Mouse (Mus musculus) testis, postnatal 10 days (tissue): ENCODE measurements at regions not wholly inside any gene's neighbourhood (a gene's known extent, or its start where the extent isn't known, plus 50 kb on each side); places are given as distances from the start of the nearest gene placed in this dataset.

Experiments used
- DNase-seq: peaks from one replicate; pipeline ENCODE4 v3.0.0; 2021; ENCODE audit warnings: low spot score

GRCm38 (mm10) chr9:69705942-69706341 lies 54.8 kb downstream of the Foxb1 start:
- DNase-seq, result no peak

- no peak for DNase-seq
Observed at GRCm38 (mm10) chr9:69705071-69705470, 55.7 kb downstream of the Foxb1 start.

DNA sequence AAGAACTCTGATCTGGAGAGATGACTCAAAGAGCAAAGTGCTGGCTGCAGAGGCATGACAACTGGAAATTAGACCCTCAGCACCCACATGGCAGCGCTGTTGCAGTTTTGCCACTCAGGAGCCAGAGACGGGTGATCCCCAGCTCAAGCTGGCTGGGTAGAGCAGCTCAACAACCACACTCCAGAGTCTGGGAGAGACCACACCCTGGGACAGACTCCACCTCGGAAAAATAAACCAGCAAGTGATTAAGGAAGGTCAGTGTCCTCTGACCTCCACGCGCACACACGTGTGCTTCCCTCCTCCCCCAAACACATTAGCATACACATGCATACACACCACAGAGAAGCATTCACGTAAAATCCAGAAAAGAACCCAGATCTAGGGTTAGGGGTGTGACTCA lies 57.0 kb downstream of the Foxb1 start:
- DNase-seq, result no peak

- DNase-seq, result no peak
Observed at GRCm38 (mm10) chr9:69702156-69702928, 58.4 kb downstream of the Foxb1 start.

- DNase-seq, result no peak
Observed at GRCm38 (mm10) chr9:69700696-69701095, 60.0 kb downstream of the Foxb1 start.

DNA sequence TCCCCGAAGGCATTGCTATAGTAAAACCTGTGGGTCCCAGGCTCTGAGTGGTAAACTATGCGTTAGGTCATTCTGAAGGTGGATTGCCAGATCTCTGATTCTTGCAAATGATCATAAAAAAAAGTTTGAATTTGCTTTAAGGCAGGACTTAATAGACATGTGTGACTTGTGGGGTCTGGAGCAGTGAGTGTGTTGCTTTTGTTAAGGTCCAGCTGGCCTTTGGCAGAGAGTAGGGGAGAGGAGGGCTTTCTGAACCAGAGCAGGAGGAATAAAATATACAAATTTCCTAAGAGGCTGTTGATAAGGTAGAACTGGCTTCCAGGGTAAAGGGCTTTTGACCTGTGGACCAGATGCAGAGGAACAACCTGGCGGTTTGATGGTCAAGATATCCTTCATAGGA lies 69.0 kb downstream of the Foxb1 start:
- no peak for DNase-seq

DNA sequence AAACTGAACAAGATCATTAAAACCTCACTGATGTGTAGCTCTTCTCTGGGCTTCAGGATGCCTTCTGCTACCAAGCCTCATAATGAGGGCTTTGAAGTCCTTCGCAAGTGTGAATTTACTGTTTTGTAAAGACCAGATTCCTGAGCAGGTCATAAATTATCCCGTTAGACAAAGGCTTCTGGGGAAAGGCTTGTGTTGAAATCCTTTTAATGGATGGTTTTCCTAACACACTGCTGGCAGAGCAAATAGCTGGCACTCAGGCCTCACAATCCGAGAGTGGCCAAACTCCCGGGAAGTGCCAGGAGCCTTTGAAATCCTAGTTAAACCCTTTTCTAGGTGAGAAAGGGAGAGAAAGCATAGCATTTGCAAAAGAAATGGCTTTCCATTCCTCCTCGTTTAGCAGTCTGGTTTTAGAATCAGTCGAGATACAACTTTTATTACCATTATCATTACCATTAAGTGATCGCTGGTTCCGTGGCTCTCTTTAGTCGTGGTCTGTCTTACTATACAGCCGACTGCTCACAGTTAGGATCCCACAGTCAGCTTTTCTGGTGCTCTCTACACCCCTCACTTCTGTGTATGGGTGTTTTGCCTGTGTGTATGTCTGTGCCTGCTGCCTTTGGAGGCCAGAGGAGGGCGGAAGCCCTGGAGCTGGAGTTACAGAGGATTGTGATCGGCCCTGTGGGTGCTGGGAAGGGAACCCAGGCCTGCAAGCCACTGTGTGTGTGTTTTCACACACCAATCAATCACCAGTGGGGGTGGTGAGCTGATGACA lies 73.2 kb downstream of the Foxb1 start:
- DNase-seq, result no peak

DNA sequence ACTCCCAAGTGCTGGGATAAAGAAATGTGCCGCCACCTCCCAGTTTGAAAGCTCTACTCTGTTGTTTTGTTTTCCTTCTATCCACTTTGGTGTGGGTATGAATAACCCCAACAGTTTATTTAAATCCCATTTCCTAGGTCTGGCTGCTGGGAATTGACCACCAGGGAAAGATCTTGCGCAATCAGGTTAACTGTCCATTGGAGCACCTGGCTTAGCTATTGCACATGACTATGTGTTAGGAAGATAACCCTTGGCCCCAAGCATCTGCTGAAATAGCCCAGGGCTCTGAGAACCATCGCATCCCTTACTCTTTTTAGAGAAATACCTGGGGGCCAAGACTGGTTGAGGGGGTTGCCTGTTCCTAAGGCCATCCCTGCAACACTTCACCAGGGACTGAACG lies 74.0 kb downstream of the Foxb1 start:
- no peak for DNase-seq

DNA sequence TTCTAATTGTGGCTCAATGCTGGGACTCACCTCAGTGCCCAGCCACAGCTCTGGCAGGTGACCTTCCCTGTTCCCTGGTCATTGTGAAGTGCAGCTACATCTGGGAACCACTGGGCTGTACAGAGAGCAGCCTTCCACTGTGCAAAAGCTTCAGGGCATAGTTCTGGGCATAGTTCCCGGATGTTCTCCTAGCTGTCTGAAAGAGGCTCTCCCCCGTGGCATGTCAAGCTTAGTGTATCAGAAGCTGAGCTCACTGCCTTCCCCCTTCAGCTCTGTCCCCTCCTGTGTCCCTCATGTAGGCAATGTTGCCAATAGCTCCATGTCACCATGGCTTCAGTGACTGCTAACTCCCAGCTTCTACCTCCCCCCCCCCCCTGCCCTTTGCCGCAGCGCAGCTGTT lies 75.1 kb downstream of the Foxb1 start:
- no peak for DNase-seq

DNA sequence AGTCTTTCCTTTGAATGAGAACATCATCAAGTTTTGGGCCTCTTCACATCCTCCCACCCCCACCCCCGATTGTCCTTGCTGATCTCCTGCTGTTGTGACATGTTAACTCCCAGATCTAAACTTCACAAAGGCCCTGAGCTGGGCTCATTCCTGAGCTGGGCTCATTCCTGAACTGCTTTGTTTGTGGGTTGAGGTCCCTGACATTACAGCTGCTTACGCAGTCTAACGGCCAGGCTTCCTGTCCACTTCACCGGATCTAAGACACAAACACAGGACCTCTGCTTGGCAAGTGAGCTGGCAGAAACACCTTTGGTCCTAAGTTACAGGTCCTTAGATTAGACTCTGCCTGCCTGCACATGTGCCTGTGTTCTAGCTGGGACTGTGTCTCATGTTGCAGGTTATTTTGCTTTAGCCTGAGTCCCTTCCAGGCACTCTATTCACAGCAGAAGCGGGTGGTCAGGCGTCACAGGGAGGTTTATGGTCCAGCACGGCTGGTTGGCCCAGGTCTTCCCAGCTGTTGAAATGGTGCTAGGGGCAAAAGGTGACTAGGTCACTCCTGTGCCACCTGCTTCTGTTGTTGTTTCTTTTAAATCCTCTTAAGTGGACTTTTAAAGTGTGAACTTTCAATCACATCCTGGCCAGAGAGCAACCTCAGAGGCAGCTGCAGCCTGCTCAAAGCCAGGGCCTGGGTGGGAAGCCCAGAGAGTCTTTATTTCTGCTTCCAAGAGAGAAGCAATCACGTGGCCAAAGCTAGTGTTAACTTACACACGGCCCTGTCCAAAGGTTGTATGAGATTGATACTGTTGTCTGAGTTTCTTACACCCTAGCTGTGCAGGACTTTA lies 79.1 kb downstream of the Foxb1 start:
- DNase-seq, result no peak

- DNase-seq, result no peak
Observed at GRCm38 (mm10) chr9:69678634-69679033, 82.1 kb downstream of the Foxb1 start.

DNA sequence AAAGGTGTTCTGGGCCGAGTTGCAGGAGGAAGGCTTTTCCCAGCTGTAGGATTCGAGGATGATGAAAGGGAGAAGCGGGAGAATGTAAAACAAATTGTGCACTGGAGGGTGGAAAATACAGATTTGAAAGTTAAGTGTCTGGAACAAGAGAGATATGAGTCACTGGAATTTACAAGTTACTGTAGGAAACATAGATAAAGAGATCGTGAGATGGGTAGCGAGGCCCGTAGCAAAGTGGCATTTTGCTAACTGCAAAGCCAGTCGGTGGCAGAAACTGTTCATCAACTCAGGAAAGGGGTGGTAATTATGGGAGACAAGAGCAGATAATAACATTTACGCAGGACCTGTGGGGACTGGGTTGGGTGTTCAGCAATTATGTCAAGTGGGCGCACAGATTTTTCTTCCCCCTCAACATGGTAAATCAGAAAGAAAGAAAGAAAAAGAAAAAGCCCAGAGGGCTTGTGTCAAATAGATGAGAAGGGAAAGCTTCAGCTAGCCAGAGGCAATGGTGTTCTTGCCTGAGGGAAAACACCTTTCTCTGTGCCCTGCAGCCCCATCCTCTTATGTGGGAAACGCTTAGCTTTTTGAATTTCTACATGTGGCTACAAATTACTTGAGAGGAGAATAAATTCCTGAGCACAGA lies 87.2 kb downstream of the Foxb1 start:
- DNase-seq, result no peak

- no peak for DNase-seq
Observed at GRCm38 (mm10) chr9:69672657-69673462, 87.9 kb downstream of the Foxb1 start.

DNA sequence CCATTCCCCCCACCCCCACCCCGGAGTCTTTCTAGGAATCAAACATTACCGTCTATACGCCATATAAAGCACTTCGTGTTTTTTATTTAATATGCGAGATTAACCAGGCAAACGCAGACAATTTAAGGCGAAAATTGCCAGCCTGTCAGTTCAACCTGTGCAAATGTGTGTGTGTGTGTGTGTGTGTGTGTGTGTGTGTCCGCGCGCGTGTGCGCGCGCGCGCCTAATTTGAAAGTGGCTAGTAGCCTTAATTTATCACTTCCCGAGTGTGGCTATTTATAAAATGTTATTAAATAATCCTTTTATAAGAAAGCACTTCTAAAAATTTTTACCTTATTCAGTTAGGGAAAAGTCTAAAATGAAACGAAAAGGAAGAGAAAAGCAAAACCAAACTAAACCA lies 89.5 kb downstream of the Foxb1 start:
- DNase-seq, result no peak

GRCm38 (mm10) chr9:69670551-69671044 lies 90.1 kb downstream of the Foxb1 start:
- DNase-seq, result no peak

DNA sequence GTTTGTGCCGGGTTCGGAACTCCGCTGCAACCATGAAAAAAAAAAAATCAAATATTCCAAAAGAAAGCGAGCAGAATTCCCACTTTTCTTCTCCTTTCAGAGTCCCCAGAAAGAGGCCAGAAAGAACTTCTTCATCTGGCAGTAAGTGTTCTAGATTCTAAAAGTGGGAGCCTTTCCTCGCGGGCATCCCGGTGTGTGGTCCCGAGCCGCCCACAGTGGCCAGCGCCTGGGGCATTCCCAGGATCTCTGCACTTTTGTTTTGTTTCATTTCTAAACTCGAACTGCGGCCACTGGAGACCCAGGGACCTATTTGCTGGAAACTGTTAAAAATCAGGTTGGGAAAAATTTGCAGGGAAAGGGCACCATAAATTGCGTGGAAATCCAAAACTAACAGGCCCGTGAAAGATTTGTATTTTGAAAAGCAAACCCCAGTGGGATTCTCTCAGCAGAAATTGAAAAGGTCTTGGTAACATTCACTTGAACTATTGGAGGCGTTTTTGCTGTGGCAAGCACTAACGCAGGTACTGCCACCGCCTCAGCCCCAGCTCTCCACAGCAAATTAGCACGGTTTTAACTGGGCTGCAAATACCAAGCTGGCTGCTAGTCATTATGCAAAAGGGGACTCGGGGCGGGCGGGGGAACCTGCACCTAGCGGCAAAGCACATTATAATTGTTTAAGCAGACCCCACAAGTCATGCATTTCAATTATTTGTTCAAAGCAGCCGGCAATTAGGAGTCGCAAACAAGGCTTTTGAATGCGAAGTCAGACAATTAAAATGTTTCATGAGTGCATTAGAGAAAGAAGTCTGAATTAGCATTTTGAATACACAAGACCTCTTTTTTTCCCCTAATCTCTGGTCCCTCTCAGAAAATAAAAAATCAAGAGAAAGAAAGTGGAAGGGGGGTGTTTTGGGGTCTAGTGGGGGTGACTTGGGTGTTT lies 90.9 kb downstream of the Foxb1 start:
- no peak for DNase-seq

DNA sequence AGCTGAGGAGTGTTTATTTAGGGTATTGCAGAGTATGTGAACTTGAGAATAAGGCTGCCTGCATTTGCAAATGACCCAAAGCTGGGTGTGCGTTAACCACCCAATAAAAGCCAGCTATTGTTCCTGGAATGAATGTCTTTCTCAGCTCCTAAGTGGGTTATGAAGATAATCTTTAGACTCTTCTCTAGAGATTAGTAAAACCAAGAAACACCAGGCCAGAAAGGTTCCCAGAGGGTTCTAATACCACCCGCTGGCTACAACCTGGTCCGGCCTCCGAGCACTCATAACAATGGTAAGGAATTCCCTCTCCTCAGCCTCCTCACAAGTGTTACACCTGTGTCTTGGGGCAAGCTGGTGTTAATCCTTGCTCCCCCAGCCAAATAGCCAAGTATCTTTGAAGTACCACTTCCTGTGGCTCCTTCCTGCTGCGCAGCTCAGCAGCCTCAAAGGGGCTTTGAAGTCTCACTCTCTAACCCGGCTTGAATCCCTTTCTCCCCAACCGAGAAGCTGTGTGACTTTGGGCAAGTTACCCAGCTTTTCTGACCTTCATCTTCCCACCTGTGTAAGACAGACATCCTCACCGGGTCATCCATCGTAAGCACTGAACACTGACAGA lies 92.2 kb downstream of the Foxb1 start:
- no peak for DNase-seq

DNA sequence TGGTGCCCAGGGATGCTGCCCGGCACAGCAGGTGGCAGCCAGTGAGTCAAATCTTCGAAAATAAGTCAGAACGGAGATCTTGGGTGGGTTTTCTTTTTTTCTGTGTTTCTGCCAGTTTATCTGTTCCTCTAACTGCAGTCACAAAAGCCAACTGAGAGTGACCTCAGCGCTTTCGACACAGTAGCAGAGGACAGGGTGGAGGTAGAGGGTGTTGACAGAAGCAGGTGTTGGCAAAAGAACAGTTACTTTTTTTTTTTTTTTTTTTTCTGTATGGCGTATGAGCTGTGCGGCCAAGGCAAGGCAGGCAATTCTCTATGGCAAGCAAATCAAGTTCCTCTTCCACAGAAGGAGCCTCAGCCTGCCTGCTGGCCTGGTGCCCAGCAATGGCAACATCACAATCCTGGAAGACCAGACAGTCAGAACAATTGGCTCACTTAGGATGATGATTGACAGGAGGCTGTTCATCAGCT lies 93.6 kb downstream of the Foxb1 start:
- no peak for DNase-seq

DNA sequence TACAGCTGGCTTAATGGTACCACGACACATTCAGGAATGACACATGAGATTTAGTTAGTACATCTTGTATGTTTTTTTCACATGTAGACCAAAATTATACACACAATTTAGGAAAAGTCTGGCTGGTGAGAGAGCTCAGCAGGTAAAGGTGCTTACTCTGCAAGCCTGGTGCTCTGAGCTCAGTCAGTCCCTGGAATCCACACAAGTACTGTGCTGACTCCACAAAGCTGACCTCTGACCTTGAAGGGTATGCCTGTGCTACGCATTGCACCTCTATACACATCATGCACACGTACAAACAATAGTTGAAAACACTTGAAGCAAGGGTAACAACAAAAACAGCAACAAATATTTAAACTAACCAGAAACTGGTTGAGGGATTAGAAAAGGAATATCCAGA lies 96.5 kb downstream of the Foxb1 start:
- DNase-seq, result no peak
